Mouse (Mus musculus) myocyte (in vitro differentiated cells): ENCODE data around the gene Ilk. TPM values are rescaled to one million over a fixed set of nuclear protein-coding genes. Genes with fewer than 3 reads are reported as not detected.
A peak's percentile ranks its signal among the peaks of the same experiment; 100 is the strongest.

Experiments used
- H3K27me3 ChIP-seq: one replicate; pipeline ENCODE4 v1.6.1; 2011; ENCODE audit not compliant: control insufficient read depth, insufficient read depth, insufficient read length
- H3K36me3 ChIP-seq: one replicate; pipeline ENCODE4 v1.6.1; 2011; ENCODE audit not compliant: control insufficient read depth, insufficient read depth
- H3K4me2 ChIP-seq: one replicate; pipeline ENCODE4 v1.6.1; 2011; ENCODE audit warnings: low read depth, control low read depth
- H3K4me3 ChIP-seq: one replicate; pipeline ENCODE4 v1.5.1; 2011; ENCODE audit warnings: mild to moderate bottlenecking, control low read depth, moderate library complexity
- H3K79me2 ChIP-seq: one replicate; pipeline ENCODE4 v1.6.1; 2011; ENCODE audit not compliant: control insufficient read depth, insufficient read depth
- H3ac ChIP-seq: one replicate; pipeline ENCODE4 v1.6.1; 2011; ENCODE audit not compliant: control insufficient read depth, insufficient read length
- CEBPB ChIP-seq: IDR thresholded peaks from 2 replicates; pipeline ENCODE4 v1.6.1; 2011; ENCODE audit warnings: mild to moderate bottlenecking, moderate library complexity; ENCODE audit not compliant: poor library complexity, insufficient read depth, severe bottlenecking
- E2F4 ChIP-seq: IDR thresholded peaks from one replicate; pipeline ENCODE4 v1.6.1; 2011; ENCODE audit warnings: mild to moderate bottlenecking, control low read depth, moderate library complexity; ENCODE audit not compliant: insufficient read depth
- MAX ChIP-seq: IDR thresholded peaks from one replicate; pipeline ENCODE4 v1.6.1; 2011; ENCODE audit warnings: low read depth, mild to moderate bottlenecking, control low read depth
- MYOD1 ChIP-seq, 3 experiments: IDR thresholded peaks; one replicate each; pipeline ENCODE4 v1.6.1; 2011; ENCODE audit warnings: control low read depth in 2 of 3, low read depth in 2 of 3, mild to moderate bottlenecking in 2 of 3, moderate library complexity in 1 of 3; ENCODE audit not compliant: insufficient read length in 2 of 3, control insufficient read depth in 1 of 3
- MYOG ChIP-seq, 3 experiments: IDR thresholded peaks; one replicate each; pipeline ENCODE4 v1.6.1; 2011; ENCODE audit warnings: control low read depth in 2 of 3, low read depth in 2 of 3, mild to moderate bottlenecking in 2 of 3; ENCODE audit not compliant: insufficient read length in 2 of 3, control insufficient read depth in 1 of 3, insufficient read depth in 1 of 3
- POLR2A ChIP-seq: IDR thresholded peaks from one replicate; pipeline ENCODE4 v1.6.1; 2011; ENCODE audit warnings: low read depth, mild to moderate bottlenecking, control low read depth, moderate library complexity; ENCODE audit not compliant: insufficient read length
- POLR2AphosphoS2 ChIP-seq: IDR thresholded peaks from one replicate; pipeline ENCODE4 v1.6.1; 2011; ENCODE audit warnings: low read depth, control low read depth; ENCODE audit not compliant: insufficient read length
- REST ChIP-seq: IDR thresholded peaks from one replicate; pipeline ENCODE4 v1.6.1; 2011; ENCODE audit warnings: mild to moderate bottlenecking, control low read depth, moderate library complexity; ENCODE audit not compliant: insufficient read depth, insufficient read length
- SRF ChIP-seq: IDR thresholded peaks from one replicate; pipeline ENCODE4 v1.6.1; 2011; ENCODE audit warnings: low read depth; ENCODE audit not compliant: control insufficient read depth, insufficient read length
- TCF12 ChIP-seq: IDR thresholded peaks from one replicate; pipeline ENCODE4 v1.6.1; 2011; ENCODE audit warnings: mild to moderate bottlenecking, control low read depth; ENCODE audit not compliant: poor library complexity, insufficient read depth, severe bottlenecking
- TCF3 ChIP-seq: IDR thresholded peaks from one replicate; pipeline ENCODE4 v1.6.1; 2011; ENCODE audit warnings: low read depth, control low read depth; ENCODE audit not compliant: insufficient read length
- USF1 ChIP-seq: IDR thresholded peaks from one replicate; pipeline ENCODE4 v1.6.1; 2011; ENCODE audit warnings: low read depth, mild to moderate bottlenecking, control low read depth, moderate library complexity
- polyA plus RNA-seq: library from polyadenylated mRNA; unstranded; fragments of >200 nt; fragmentation: generic; extraction: Trizol; gene quantifications from one replicate; pipeline ENCODE4 v1.2.1, GENCODE M21; 2012; ENCODE audit warnings: missing spikeins

Gene Ilk
- polyA plus RNA-seq, 1 experiment, result 250 TPM

DNA sequence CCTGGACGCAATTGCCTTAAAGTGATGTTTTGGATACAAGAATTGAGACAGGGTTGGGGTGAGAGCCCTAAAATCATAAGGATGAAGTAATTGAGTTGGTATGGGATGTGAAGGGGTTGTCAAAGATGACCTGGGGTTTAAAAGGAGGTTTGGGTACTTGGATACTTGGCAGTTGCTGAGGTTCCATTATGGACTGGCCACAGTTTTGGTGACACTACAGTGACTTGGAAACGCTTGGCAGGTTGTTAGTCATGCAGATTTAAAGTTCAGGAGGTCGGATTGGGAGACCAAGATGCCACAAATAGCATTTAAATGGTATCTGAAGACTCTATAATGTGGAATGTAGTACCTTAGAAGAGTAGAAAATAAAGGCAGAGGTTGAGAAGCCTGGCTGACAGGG lies 1.3 kb downstream of the Ilk start:
- H3K36me3 ChIP-seq, result peaks cover 23% of the 10 kb centered on the region

GRCm38 (mm10) chr7:105738286-105738685 lies 1.9 kb downstream of the Ilk start:
- no peaks in the 10 kb centered on the region for H3K27me3 ChIP-seq
- H3K4me3 ChIP-seq, result peak overlapping the region; percentile 99
- H3K4me2 ChIP-seq, result peak overlapping the region; percentile 97
- no peak for TF ChIP-seq TCF12
- no peak for TF ChIP-seq MAX
- no peak for TF ChIP-seq MYOG (IDR thresholded peaks at IDR 0.05; ENCODE audit: control insufficient read depth in 1 of 3, insufficient read depth in 1 of 3, insufficient read length in 2 of 3, low read depth in 2 of 3)
- TF ChIP-seq SRF, result no peak
- TF ChIP-seq POLR2AphosphoS2, result no peak
- no peak for TF ChIP-seq E2F4
- no peak for TF ChIP-seq MYOD1 (IDR thresholded peaks at IDR 0.05; ENCODE audit: control insufficient read depth in 1 of 3, insufficient read length in 2 of 3, low read depth in 2 of 3)
- TF ChIP-seq CEBPB, result no peak
- TF ChIP-seq USF1, result no peak
- TF ChIP-seq REST, result no peak
- no peak for TF ChIP-seq TCF3
- no peak for TF ChIP-seq POLR2A
- H3K36me3 ChIP-seq, result peaks cover 18% of the 10 kb centered on the region
- H3ac ChIP-seq, result no peak overlapping the region
- peaks cover 62% of the 10 kb centered on the region for H3K79me2 ChIP-seq

More for the DNA sequence above, 1.3 kb downstream of the Ilk start:
- H3K79me2 ChIP-seq, result peaks cover 65% of the 10 kb centered on the region
- TF ChIP-seq TCF12 (no peak), MYOG (IDR thresholded peaks at IDR 0.05; ENCODE audit: control insufficient read depth in 1 of 3, insufficient read depth in 1 of 3, insufficient read length in 2 of 3, low read depth in 2 of 3) (no peak), CEBPB (no peak), USF1 (no peak), TCF3 (no peak), POLR2A (no peak), REST (no peak), E2F4 (no peak), POLR2AphosphoS2 (no peak), SRF (no peak), MAX (no peak), MYOD1 (IDR thresholded peaks at IDR 0.05; ENCODE audit: control insufficient read depth in 1 of 3, insufficient read length in 2 of 3, low read depth in 2 of 3) (no peak)
- H3K27me3 ChIP-seq, result no peaks in the 10 kb centered on the region
- peak overlapping the region; percentile 96 for H3ac ChIP-seq
- peak overlapping the region; percentile 97 for H3K4me2 ChIP-seq
- H3K4me3 ChIP-seq, result peak overlapping the region; percentile 99

- TF ChIP-seq MYOD1 (IDR thresholded peaks at IDR 0.05; ENCODE audit: control insufficient read depth in 1 of 3, insufficient read length in 2 of 3, low read depth in 2 of 3), result no peak
- peak; percentile 71 for TF ChIP-seq POLR2AphosphoS2
- TF ChIP-seq TCF12, result no peak
- no peak for TF ChIP-seq USF1
- TF ChIP-seq SRF, result peak; percentile 97
- TF ChIP-seq POLR2A, result peak; percentile 33
- TF ChIP-seq REST, result no peak
- no peak for TF ChIP-seq MAX
- TF ChIP-seq E2F4, result no peak
- TF ChIP-seq CEBPB, result no peak
- H3K27me3 ChIP-seq, result no peaks in the 10 kb centered on the region
- peaks cover 65% of the 10 kb centered on the region for H3K79me2 ChIP-seq
- peak overlapping the region; percentile 99 for H3K4me3 ChIP-seq
- H3K36me3 ChIP-seq, result peaks cover 18% of the 10 kb centered on the region
- H3ac ChIP-seq, result no peak overlapping the region
- peak overlapping the region; percentile 97 for H3K4me2 ChIP-seq
Measured at GRCm38 (mm10) chr7:105738948-105739347, 2.6 kb downstream of the Ilk start.

DNA sequence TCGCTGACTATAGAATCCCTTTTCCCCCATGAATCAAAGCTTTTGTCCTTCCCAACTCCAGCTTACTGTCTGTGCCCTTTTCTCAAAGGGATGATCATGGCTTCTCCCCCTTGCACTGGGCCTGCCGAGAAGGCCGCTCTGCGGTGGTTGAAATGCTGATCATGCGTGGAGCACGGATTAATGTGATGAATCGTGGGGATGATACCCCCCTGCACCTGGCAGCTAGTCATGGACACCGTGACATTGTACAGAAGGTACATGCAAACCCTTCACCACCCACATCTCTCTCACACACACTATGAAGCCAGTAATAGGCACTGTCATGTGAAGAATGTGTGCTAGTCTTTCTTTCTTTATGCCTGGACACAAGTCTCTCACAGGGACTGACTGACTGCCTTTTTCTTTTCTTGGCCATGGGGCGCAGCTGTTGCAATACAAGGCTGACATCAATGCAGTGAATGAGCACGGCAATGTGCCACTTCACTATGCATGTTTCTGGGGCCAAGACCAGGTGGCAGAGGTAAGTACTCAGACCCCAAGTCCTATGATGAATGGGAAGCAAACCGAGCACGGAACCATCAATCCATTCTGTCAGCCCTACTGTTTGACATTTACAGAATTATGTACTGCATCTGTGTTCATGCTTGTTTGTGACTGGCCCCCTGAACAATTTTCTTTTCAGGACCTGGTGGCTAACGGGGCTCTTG lies 3.9 kb downstream of the Ilk start:
- TF ChIP-seq POLR2AphosphoS2 (peak; percentile 55), SRF (no peak)
- Histone ChIP-seq H3K27me3 (no peaks in the 10 kb centered on the region), H3K79me2 (peaks cover 57% of the 10 kb centered on the region), H3K4me2 (no peak overlapping the region), H3K4me3 (no peak overlapping the region), H3K36me3 (peaks cover 18% of the 10 kb centered on the region), H3ac (no peak overlapping the region)

DNA sequence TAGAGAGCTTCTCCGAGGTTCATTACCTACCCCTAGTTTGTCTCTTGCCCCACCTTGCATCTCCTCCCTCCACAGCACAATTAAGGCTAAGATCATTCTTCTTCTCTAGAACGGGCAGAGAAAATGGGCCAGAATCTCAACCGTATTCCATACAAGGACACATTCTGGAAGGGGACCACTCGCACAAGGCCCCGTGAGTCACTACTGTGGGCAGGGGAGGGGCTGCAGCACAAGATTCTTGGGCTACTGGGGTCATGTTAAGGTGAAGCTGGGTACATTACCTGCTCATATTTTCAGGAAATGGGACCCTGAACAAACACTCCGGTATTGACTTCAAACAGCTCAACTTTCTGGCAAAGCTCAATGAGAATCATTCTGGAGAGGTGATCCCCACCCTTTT lies 4.5 kb downstream of the Ilk start:
- H3K27me3 ChIP-seq, result no peaks in the 10 kb centered on the region
- no peak for TF ChIP-seq CEBPB
- no peak for TF ChIP-seq USF1
- TF ChIP-seq MYOG (IDR thresholded peaks at IDR 0.05; ENCODE audit: control insufficient read depth in 1 of 3, insufficient read depth in 1 of 3, insufficient read length in 2 of 3, low read depth in 2 of 3), result no peak
- no peak for TF ChIP-seq MYOD1 (IDR thresholded peaks at IDR 0.05; ENCODE audit: control insufficient read depth in 1 of 3, insufficient read length in 2 of 3, low read depth in 2 of 3)
- no peak for TF ChIP-seq SRF
- no peak for TF ChIP-seq TCF3
- TF ChIP-seq REST, result no peak
- no peak for TF ChIP-seq MAX
- TF ChIP-seq POLR2A, result no peak
- TF ChIP-seq TCF12, result no peak
- TF ChIP-seq E2F4, result no peak
- no peak for TF ChIP-seq POLR2AphosphoS2
- H3K36me3 ChIP-seq, result peaks cover 18% of the 10 kb centered on the region
- H3K4me3 ChIP-seq, result no peak overlapping the region
- no peak overlapping the region for H3ac ChIP-seq
- H3K79me2 ChIP-seq, result peaks cover 51% of the 10 kb centered on the region
- H3K4me2 ChIP-seq, result no peak overlapping the region
